Mouse (Mus musculus) ES-E14 (cell line): Measurements from ENCODE around the gene Rab21. TPM values are rescaled to one million over a fixed set of nuclear protein-coding genes. Genes with fewer than 3 reads are reported as not detected.

Source experiments
- DNase-seq: peaks from one replicate; pipeline ENCODE4 v3.0.0-alpha.2; 2013; ENCODE audit warnings: low read depth, low spot score
- H3K27ac ChIP-seq: 2 replicates; pipeline ENCODE4 v1.5.1; 2012; ENCODE audit warnings: low read depth, mild to moderate bottlenecking, low read length, moderate library complexity, mixed read lengths; ENCODE audit not compliant: poor library complexity, insufficient read depth, severe bottlenecking
- H3K36me3 ChIP-seq: 2 replicates; pipeline ENCODE4 v1.6.1; 2012; ENCODE audit warnings: mild to moderate bottlenecking, low read length, moderate library complexity, mixed read lengths; ENCODE audit not compliant: control insufficient read depth, poor library complexity, insufficient read depth, severe bottlenecking
- H3K4me1 ChIP-seq, 2 experiments: fragments of 150-350 bp in 1 of 2; sonication (generic) in 1 of 2; 2 replicates each; pipeline ENCODE4 v1.6.1; 2012; ENCODE audit warnings: low read length in 2 of 2, mild to moderate bottlenecking in 1 of 2, mixed read lengths in 1 of 2; ENCODE audit not compliant: control insufficient read depth in 2 of 2, insufficient read depth in 2 of 2, poor library complexity in 1 of 2
- H3K4me3 ChIP-seq, 2 experiments: fragments of 150-350 bp in 1 of 2; sonication (generic) in 1 of 2; 2 replicates each; pipeline ENCODE4 v1.5.1; 2012; ENCODE audit warnings: low read length in 2 of 2, low read depth in 1 of 2, mild to moderate bottlenecking in 1 of 2, mixed read lengths in 1 of 2; ENCODE audit not compliant: insufficient read depth in 1 of 2, poor library complexity in 1 of 2, severe bottlenecking in 1 of 2
- H3K9ac ChIP-seq: 2 replicates; pipeline ENCODE4 v1.6.1; 2012; ENCODE audit warnings: low read depth, mild to moderate bottlenecking, low read length, mixed read lengths; ENCODE audit not compliant: poor library complexity, insufficient read depth, severe bottlenecking
- H3K9me3 ChIP-seq: fragments of 150-350 bp; sonication (generic); 2 replicates; pipeline ENCODE4 v1.6.1; 2012; ENCODE audit warnings: low read depth, mild to moderate bottlenecking, low read length; ENCODE audit not compliant: control insufficient read depth, insufficient read depth
- CHD2 ChIP-seq: IDR thresholded peaks from 2 replicates; pipeline ENCODE4 v1.6.1; 2014; ENCODE audit warnings: mild to moderate bottlenecking, low read depth, low read length, inconsistent platforms
- HCFC1 ChIP-seq: IDR thresholded peaks from 2 replicates; pipeline ENCODE4 v1.6.1; 2012; ENCODE audit warnings: low read length, inconsistent platforms, borderline replicate concordance; ENCODE audit not compliant: insufficient read depth
- MAFK ChIP-seq: IDR thresholded peaks from 2 replicates; pipeline ENCODE4 v1.6.1; 2014; ENCODE audit warnings: mild to moderate bottlenecking, low read depth, low read length, inconsistent platforms; ENCODE audit not compliant: insufficient read depth
- ZC3H11A ChIP-seq: IDR thresholded peaks from 2 replicates; pipeline ENCODE4 v1.6.1; 2012; ENCODE audit warnings: low read depth, mild to moderate bottlenecking, inconsistent platforms, low read length, borderline replicate concordance
- ZNF384 ChIP-seq: IDR thresholded peaks from 2 replicates; pipeline ENCODE4 v1.6.1; 2012; ENCODE audit warnings: low read depth, low read length, inconsistent platforms
- in situ Hi-C, 2 experiments: fragments of 600-800 bp; cut with MboI; formaldehyde crosslinking; loops; one replicate each; pipeline ENCODE4 v1.15.1; 2025; ENCODE audit warnings: low sequenced_read_pairs in 2 of 2, inconsistent platforms in 1 of 2; ENCODE audit not compliant: unreplicated experiment in 2 of 2
- total RNA-seq: library from RNA; depleted of rRNA; stranded (reverse); fragments of 300-350 nt; gene quantifications from 2 replicates; pipeline ENCODE4 v1.2.3, GENCODE M21; 2012

Gene Rab21
- total RNA-seq, 1 experiment: 17.1 TPM

- no peak for DNase-seq
- peaks cover 7 to 13% of the 10 kb centered on the region in 2 experiments; a peak in 2 of 4 replicates for H3K4me1 ChIP-seq
- peaks cover 3% of the 10 kb centered on the region; the same call in 1 of the 2 replicates for H3K36me3 ChIP-seq
- TF ChIP-seq MAFK (no peak), CHD2 (no peak), HCFC1 (no peak), ZC3H11A (no peak), ZNF384 (no peak)
- in situ Hi-C loops: no loop called here
- no peak overlapping the region for H3K27ac ChIP-seq
- no peak overlapping the region for H3K9ac ChIP-seq
- no peaks in the 10 kb centered on the region for H3K9me3 ChIP-seq
- no peak overlapping the region for H3K4me3 ChIP-seq
Measured at GRCm38 (mm10) chr10:115312194-115312593, 3.2 kb downstream of the Rab21 start.

GRCm38 (mm10) chr10:115311263-115311965, 4.0 kb downstream of the Rab21 start:
- Histone ChIP-seq H3K4me3 (no peak overlapping the region), H3K9ac (no peak overlapping the region), H3K4me1 (peaks cover 7 to 9% of the 10 kb centered on the region in 2 experiments; a peak in 2 of 4 replicates), H3K36me3 (peaks cover 3% of the 10 kb centered on the region; the same call in 1 of the 2 replicates), H3K9me3 (no peaks in the 10 kb centered on the region), H3K27ac (no peak overlapping the region)
- in situ Hi-C loops: no loop called here
- DNase-seq: no peak
- TF ChIP-seq CHD2 (no peak), ZC3H11A (no peak), HCFC1 (no peak), ZNF384 (no peak), MAFK (no peak)

- in situ Hi-C loops: no loop called here
- peaks cover 4 to 7% of the 10 kb centered on the region in 2 experiments; a peak in 2 of 4 replicates for H3K4me1 ChIP-seq
Measured at GRCm38 (mm10) chr10:115309191-115309590, 6.2 kb downstream of the Rab21 start.

GRCm38 (mm10) chr10:115307331-115307875, 8.0 kb downstream of the Rab21 start:
- no peak for DNase-seq
- in situ Hi-C loops: no loop called here
- no peak overlapping the region for H3K4me3 ChIP-seq
- no peak overlapping the region for H3K9ac ChIP-seq
- no peaks in the 10 kb centered on the region for H3K9me3 ChIP-seq
- no peaks in the 10 kb centered on the region for H3K36me3 ChIP-seq
- peaks cover 1 to 4% of the 10 kb centered on the region in 2 experiments; a peak in 2 of 4 replicates for H3K4me1 ChIP-seq
- no peak overlapping the region for H3K27ac ChIP-seq
- TF ChIP-seq MAFK (no peak), ZNF384 (no peak), HCFC1 (no peak), ZC3H11A (no peak), CHD2 (no peak)

More at GRCm38 (mm10) chr10:115309191-115309590, 6.2 kb downstream of the Rab21 start:
- DNase-seq: no peak
- Histone ChIP-seq H3K9me3 (no peaks in the 10 kb centered on the region), H3K9ac (no peak overlapping the region), H3K36me3 (peaks cover 3% of the 10 kb centered on the region; the same call in 1 of the 2 replicates), H3K4me3 (no peak overlapping the region), H3K27ac (no peak overlapping the region)
- no peak for TF ChIP-seq HCFC1
- no peak for TF ChIP-seq MAFK
- no peak for TF ChIP-seq ZC3H11A
- no peak for TF ChIP-seq CHD2
- no peak for TF ChIP-seq ZNF384

GRCm38 (mm10) chr10:115298683-115299082, 16.7 kb downstream of the Rab21 start:
- DNase-seq: no peak
- Histone ChIP-seq H3K4me1 (peaks cover 0 to 1% of the 10 kb centered on the region in 2 experiments; a peak in 1 of 4 replicates), H3K9me3 (no peaks in the 10 kb centered on the region), H3K27ac (no peak overlapping the region), H3K9ac (no peak overlapping the region), H3K4me3 (no peak overlapping the region), H3K36me3 (peaks cover 9% of the 10 kb centered on the region)
- TF ChIP-seq ZC3H11A (no peak), CHD2 (no peak), ZNF384 (no peak), HCFC1 (no peak), MAFK (no peak)
- in situ Hi-C loops: no loop called here
